Mouse (Mus musculus) stomach, postnatal 0 days (tissue): ENCODE measurements at regions not wholly inside any gene's neighbourhood (a gene's known extent, or its start where the extent isn't known, plus 50 kb on each side); places are given as distances from the start of the nearest gene placed in this dataset.

Experiments used
- CTCF ChIP-seq: IDR thresholded peaks from 2 replicates; pipeline ENCODE4 v1.5.1; 2016; ENCODE audit warnings: antibody characterized with exemption, low read depth, mild to moderate bottlenecking, moderate library complexity
- EP300 ChIP-seq: optimal IDR thresholded peaks from 2 replicates; pipeline ENCODE3; 2016; ENCODE audit warnings: antibody characterized with exemption

- TF ChIP-seq EP300 (no peak), CTCF (no peak)
Observed at GRCm38 (mm10) chr6:117237096-117237495, 68.8 kb downstream of the Cxcl12 start.
